Mouse (Mus musculus) ES-Bruce4 (cell line): Measurements from ENCODE around the gene Fars2. TPM values are rescaled to one million over a fixed set of nuclear protein-coding genes. Genes with fewer than 3 reads are reported as not detected.

ENCODE experiments used
- H3K27ac ChIP-seq: 2 replicates; pipeline ENCODE4 v1.5.1; 2012; ENCODE audit warnings: low read length, inconsistent platforms; ENCODE audit not compliant: insufficient read depth
- H3K27me3 ChIP-seq: 2 replicates; pipeline ENCODE4 v1.6.1; 2012; ENCODE audit warnings: mild to moderate bottlenecking, low read length, inconsistent platforms; ENCODE audit not compliant: control insufficient read depth, poor library complexity, insufficient read depth, severe bottlenecking
- H3K36me3 ChIP-seq: 2 replicates; pipeline ENCODE4 v1.6.1; 2012; ENCODE audit warnings: inconsistent platforms, mild to moderate bottlenecking, low read length, moderate library complexity; ENCODE audit not compliant: control insufficient read depth, poor library complexity, insufficient read depth, severe bottlenecking
- H3K4me1 ChIP-seq: one replicate; pipeline ENCODE4 v1.8.1; 2011; ENCODE audit warnings: low read length; ENCODE audit not compliant: control insufficient read depth, insufficient read depth
- H3K4me3 ChIP-seq: 2 replicates; pipeline ENCODE4 v1.5.1; 2011; ENCODE audit warnings: low read depth, mild to moderate bottlenecking, low read length
- H3K9ac ChIP-seq: 2 replicates; pipeline ENCODE4 v1.6.1; 2012; ENCODE audit warnings: low read depth, mild to moderate bottlenecking, inconsistent platforms; ENCODE audit not compliant: poor library complexity, severe bottlenecking
- H3K9me3 ChIP-seq: replicated peaks from 2 replicates; pipeline ENCODE4 v1.6.1; 2012; ENCODE audit warnings: mild to moderate bottlenecking, low read length, inconsistent platforms; ENCODE audit not compliant: control insufficient read depth, poor library complexity, insufficient read depth, severe bottlenecking
- CTCF ChIP-seq: IDR thresholded peaks from one replicate; pipeline ENCODE4 v1.8.1; 2011; ENCODE audit warnings: low read depth, low read length
- EP300 ChIP-seq: IDR thresholded peaks from 2 replicates; pipeline ENCODE4 v1.6.1; 2011; ENCODE audit warnings: low read depth, low read length; ENCODE audit not compliant: insufficient read depth
- POLR2A ChIP-seq: IDR thresholded peaks from one replicate; pipeline ENCODE4 v1.8.1; 2011; ENCODE audit warnings: low read length; ENCODE audit not compliant: insufficient read depth
- polyA plus RNA-seq: library from polyadenylated mRNA; stranded (reverse); fragments of >200 nt; gene quantifications from 2 replicates; pipeline ENCODE4 v1.2.4, GENCODE M21; 2011; ENCODE audit warnings: low read depth; ENCODE audit not compliant: missing spikeins, insufficient read depth, insufficient read length

Gene Fars2
- polyA plus RNA-seq, 1 experiment = 23.3 TPM

GRCm38 (mm10) chr13:36369400-36369799 lies 252.2 kb downstream of the Fars2 start:
- Histone ChIP-seq H3K27ac (no peak overlapping the region), H3K9me3 (no peaks in the 10 kb centered on the region), H3K4me1 (no peaks in the 10 kb centered on the region), H3K27me3 (no peaks in the 10 kb centered on the region), H3K4me3 (no peak overlapping the region), H3K36me3 (no peaks in the 10 kb centered on the region), H3K9ac (no peak overlapping the region)
- TF ChIP-seq EP300 (no peak), POLR2A (no peak), CTCF (no peak)

- no peak overlapping the region for H3K9ac ChIP-seq
- H3K4me3 ChIP-seq = no peak overlapping the region
- H3K27ac ChIP-seq = no peak overlapping the region
- TF ChIP-seq EP300 = no peak
- TF ChIP-seq POLR2A = no peak
- no peak for TF ChIP-seq CTCF
- no peaks in the 10 kb centered on the region for H3K4me1 ChIP-seq
- H3K9me3 ChIP-seq = no peaks in the 10 kb centered on the region
- H3K36me3 ChIP-seq = no peaks in the 10 kb centered on the region
- no peaks in the 10 kb centered on the region for H3K27me3 ChIP-seq
These were observed 266.0 kb downstream of the Fars2 start for GRCm38 (mm10) chr13:36383236-36383635.

- Histone ChIP-seq H3K27me3 (no peaks in the 10 kb centered on the region), H3K9ac (no peak overlapping the region), H3K4me1 (no peaks in the 10 kb centered on the region), H3K4me3 (no peak overlapping the region), H3K9me3 (no peaks in the 10 kb centered on the region), H3K27ac (no peak overlapping the region), H3K36me3 (no peaks in the 10 kb centered on the region)
- no peak for TF ChIP-seq EP300
- no peak for TF ChIP-seq CTCF
- no peak for TF ChIP-seq POLR2A
These were observed 268.9 kb downstream of the Fars2 start for GRCm38 (mm10) chr13:36386074-36386473.

- Histone ChIP-seq H3K27ac (no peak overlapping the region), H3K36me3 (no peaks in the 10 kb centered on the region), H3K4me1 (no peaks in the 10 kb centered on the region), H3K4me3 (no peak overlapping the region), H3K27me3 (no peaks in the 10 kb centered on the region), H3K9me3 (no peaks in the 10 kb centered on the region), H3K9ac (no peak overlapping the region)
- no peak for TF ChIP-seq EP300
- TF ChIP-seq CTCF = no peak
- TF ChIP-seq POLR2A = no peak
These were observed 274.7 kb downstream of the Fars2 start for GRCm38 (mm10) chr13:36391936-36392335.

GRCm38 (mm10) chr13:36392666-36393065 lies 275.5 kb downstream of the Fars2 start:
- no peaks in the 10 kb centered on the region for H3K27me3 ChIP-seq
- no peaks in the 10 kb centered on the region for H3K9me3 ChIP-seq
- no peaks in the 10 kb centered on the region for H3K36me3 ChIP-seq
- no peak overlapping the region for H3K4me3 ChIP-seq
- TF ChIP-seq POLR2A (no peak), EP300 (no peak), CTCF (no peak)
- no peaks in the 10 kb centered on the region for H3K4me1 ChIP-seq
- no peak overlapping the region for H3K9ac ChIP-seq
- no peak overlapping the region for H3K27ac ChIP-seq

GRCm38 (mm10) chr13:36401011-36401410 lies 283.8 kb downstream of the Fars2 start:
- Histone ChIP-seq H3K9ac (no peak overlapping the region), H3K36me3 (no peaks in the 10 kb centered on the region), H3K4me1 (no peaks in the 10 kb centered on the region), H3K9me3 (no peaks in the 10 kb centered on the region), H3K4me3 (no peak overlapping the region), H3K27ac (no peak overlapping the region), H3K27me3 (no peaks in the 10 kb centered on the region)
- no peak for TF ChIP-seq CTCF
- TF ChIP-seq EP300 = no peak
- TF ChIP-seq POLR2A = no peak

GRCm38 (mm10) chr13:36413276-36413675 lies 296.1 kb downstream of the Fars2 start:
- H3K9ac ChIP-seq = no peak overlapping the region
- H3K36me3 ChIP-seq = no peaks in the 10 kb centered on the region
- H3K4me1 ChIP-seq = no peaks in the 10 kb centered on the region
- no peaks in the 10 kb centered on the region for H3K9me3 ChIP-seq
- no peaks in the 10 kb centered on the region for H3K27me3 ChIP-seq
- no peak overlapping the region for H3K27ac ChIP-seq
- no peak overlapping the region for H3K4me3 ChIP-seq
- TF ChIP-seq POLR2A (no peak), CTCF (no peak), EP300 (no peak)
